26 mouse cellular contexts compared by ENCODE assay signal in genomic region chr5:88489004-88489403, GRCm38 (mm10). TPM values are rescaled to one million over a fixed set of nuclear protein-coding genes. Genes with fewer than 3 reads are reported as not detected.
DNase-seq lines count a peak whose midpoint lies in the region; ATAC-seq lines count a peak whose summit lies in the region.
"Had no signal": no experiment of that assay in that cellular context is flagged by ENCODE, and none has a peak within 500 bp of the region (broad histone marks: within the 10 kb centered on the region; RNA-seq: fewer than 3 reads in every experiment).

No protein-coding gene starts in this region.

- no peaks in the 10 kb centered on the region for H3K27me3 ChIP-seq in midbrain, embryonic 11.5 days (ENCODE audit: control insufficient read depth, insufficient read depth, low read length)
- H3K27me3 ChIP-seq: CH12.LX; embryonic facial prominence, embryonic 12.5 days; forebrain, embryonic 15.5 days had no signal

- no peak overlapping the region for H3K4me3 ChIP-seq in midbrain, embryonic 11.5 days (ENCODE audit: low read depth, low read length)
- H3K4me3 ChIP-seq: embryonic facial prominence, embryonic 10.5 days; embryonic facial prominence, embryonic 12.5 days; forebrain, embryonic 13.5 days; forebrain, embryonic 15.5 days had no signal

- no peak overlapping the region for H3K4me2 ChIP-seq in midbrain, embryonic 11.5 days
- H3K4me2 ChIP-seq: embryonic facial prominence, embryonic 12.5 days; forebrain, embryonic 13.5 days; forebrain, embryonic 15.5 days had no signal

- H3K4me1 ChIP-seq in midbrain, embryonic 11.5 days (ENCODE audit: control insufficient read depth, insufficient read depth, low read length): no peaks in the 10 kb centered on the region
- H3K4me1 ChIP-seq: embryonic facial prominence, embryonic 10.5 days; embryonic facial prominence, embryonic 12.5 days; forebrain, embryonic 13.5 days had no signal

- peak; percentile 5 for DNase-seq in CD4-positive, CD25-positive, alpha-beta regulatory T cell, adult 2 months (ENCODE audit: low read depth, low spot score)
- DNase-seq in naive thymus-derived CD4-positive, alpha-beta T cell, adult 2 months (ENCODE audit: low read depth): peak; percentile 3
- no peak for DNase-seq in midbrain, embryonic 11.5 days (ENCODE audit: low spot score, missing footprints)
- no peak for DNase-seq in heart, adult 11 months
- DNase-seq: adrenal gland, adult 2 months; adrenal gland, postnatal 10 days; adrenal gland, postnatal 25 days; B cell, adult 2 months; cerebellum, adult 11-12 months; cerebellum, adult 2 months; cerebellum, adult 9-10 months; cerebellum, postnatal 10 days; cerebellum, postnatal 25 days; forebrain, postnatal 0 days had no signal

- no peak overlapping the region for H3K27ac ChIP-seq in midbrain, embryonic 11.5 days (ENCODE audit: low read depth, low read length)
- H3K27ac ChIP-seq: embryonic facial prominence, embryonic 10.5 days; embryonic facial prominence, embryonic 12.5 days; forebrain, embryonic 13.5 days; forebrain, embryonic 15.5 days had no signal

- H3K36me3 ChIP-seq in midbrain, embryonic 11.5 days (ENCODE audit: control insufficient read depth, insufficient read depth, low read length): no peaks in the 10 kb centered on the region
- H3K36me3 ChIP-seq: embryonic facial prominence, embryonic 10.5 days; embryonic facial prominence, embryonic 12.5 days; forebrain, embryonic 15.5 days; G1E had no signal

- 85% methylated on average over 2 of the region's 2 CpGs for WGBS in midbrain, embryonic 11.5 days

- H3K9ac ChIP-seq in midbrain, embryonic 11.5 days (ENCODE audit: low read length): no peak overlapping the region
- H3K9ac ChIP-seq: embryonic facial prominence, embryonic 12.5 days; forebrain, embryonic 13.5 days; forebrain, embryonic 15.5 days; forebrain, postnatal 0 days had no signal

- no peaks in the 10 kb centered on the region for H3K9me3 ChIP-seq in midbrain, embryonic 11.5 days (ENCODE audit: control insufficient read depth, low read length)
- H3K9me3 ChIP-seq: embryonic facial prominence, embryonic 10.5 days; embryonic facial prominence, embryonic 12.5 days; forebrain, embryonic 13.5 days; forebrain, embryonic 15.5 days; G1E had no signal

- peak; percentile 54 for ATAC-seq in activated CD4-positive, CD25-positive, alpha-beta regulatory T cell, adult 4 months
- no peak for ATAC-seq in midbrain, embryonic 11.5 days (ENCODE audit: low FRiP score)
- ATAC-seq: forebrain, embryonic 13.5 days; forebrain, embryonic 15.5 days; forebrain, postnatal 0 days; Patski had no signal

RNA-seq across cellular contexts. Expression of gene Enam, which starts 1.2 kb away (rescaled TPM):
- polyA plus RNA-seq in activated CD4-positive, CD25-positive, alpha-beta regulatory T cell, adult 4 months (2017; shearing (Covaris generic)): under 1 TPM in 1 of 2 experiments, not detected in 1; 0.14 TPM
- not detected in 2 replicates for polyA plus RNA-seq in midbrain, embryonic 11.5 days (2014; fragmentation: Nextera tagmentation; extraction: Ambion mirVana)
- polyA plus RNA-seq: adrenal gland, adult 2 months; brain, embryonic 14.5 days; cerebellum, adult 2 months; cortical plate, adult 2 months; embryonic facial prominence, embryonic 10.5 days; embryonic facial prominence, embryonic 14.5 days; forebrain, embryonic 11.5 days; forebrain, embryonic 13.5 days; forebrain, embryonic 15.5 days; forebrain, postnatal 0 days; G1E; Patski had no signal

RNA-seq across cellular contexts. Expression of gene Ambn, which starts 33.2 kb away (rescaled TPM):
- polyA plus RNA-seq in activated CD4-positive, CD25-positive, alpha-beta regulatory T cell, adult 4 months (2017; shearing (Covaris generic)): not detected
- not detected in 2 replicates for polyA plus RNA-seq in midbrain, embryonic 11.5 days (2014; fragmentation: Nextera tagmentation; extraction: Ambion mirVana)
- polyA plus RNA-seq: adrenal gland, adult 2 months; cerebellum, adult 2 months; cortical plate, adult 2 months; embryonic facial prominence, embryonic 10.5 days; forebrain, embryonic 11.5 days; forebrain, embryonic 13.5 days; forebrain, postnatal 0 days; G1E; Patski had no signal

RNA-seq across cellular contexts. Expression of gene Jchain, which starts 38.7 kb away (rescaled TPM):
- 10 to 100 TPM in 1 of 2 experiments, under 1 TPM in 1; 0.24 to 55.3 TPM for polyA plus RNA-seq in activated CD4-positive, CD25-positive, alpha-beta regulatory T cell, adult 4 months (2017; shearing (Covaris generic))
- polyA plus RNA-seq in midbrain, embryonic 11.5 days (2014; fragmentation: Nextera tagmentation; extraction: Ambion mirVana): 0.34 TPM in 1 of 2 replicates, not detected in the other
- polyA plus RNA-seq: embryonic facial prominence, embryonic 10.5 days; G1E had no signal

Comparison
In these comparisons a context has a peak if more than half of its experiments do, and no peak if none do; other contexts are left out.
1. DNase-seq: peak in CD4-positive, CD25-positive, alpha-beta regulatory T cell, adult 2 months (single experiment) and naive thymus-derived CD4-positive, alpha-beta T cell, adult 2 months (single experiment); none in midbrain, embryonic 11.5 days (single experiment) and heart, adult 11 months (single experiment).